Mouse (Mus musculus) lung, postnatal 0 days (tissue): ENCODE data around the gene Il23r.

Experiments used
- CTCF ChIP-seq: IDR thresholded peaks from 2 replicates; pipeline ENCODE4 v1.5.1; 2016; ENCODE audit warnings: antibody characterized with exemption, mild to moderate bottlenecking
- EP300 ChIP-seq: IDR thresholded peaks from 2 replicates; pipeline ENCODE4 v1.6.1; 2016; ENCODE audit warnings: antibody characterized with exemption, mild to moderate bottlenecking, control low read depth

DNA sequence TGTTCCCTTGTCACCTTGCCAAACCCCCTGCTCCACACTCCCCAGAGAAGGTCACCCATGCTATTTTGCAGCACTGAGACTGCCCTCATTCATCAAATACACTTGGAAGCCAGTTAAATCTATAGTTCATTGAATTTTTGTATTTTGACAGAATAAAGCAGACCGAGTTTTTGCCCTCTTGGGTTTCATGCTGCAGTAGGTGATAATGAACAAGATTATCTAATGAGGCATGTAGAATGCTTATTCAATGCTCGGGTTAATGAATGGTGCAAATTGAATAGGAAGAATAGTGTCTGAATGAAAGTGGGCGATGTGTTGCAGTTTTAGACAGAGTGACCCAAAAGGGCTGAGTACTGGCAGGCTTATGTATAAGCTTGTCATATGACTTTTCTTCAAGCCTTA, 86.4 kb downstream of the Il23r start:
- TF ChIP-seq EP300 (no peak), CTCF (no peak)
